Mouse (Mus musculus) gastrocnemius, adult 2 months (tissue): ENCODE results near the gene S100a3. TPM values are rescaled to one million over a fixed set of nuclear protein-coding genes. Genes with fewer than 3 reads are reported as not detected.

Source experiments
- DNase-seq: peaks from one replicate; pipeline ENCODE4 v3.0.0; 2022
- H3K27ac ChIP-seq: fragments of 200-600 bp; 2 replicates; pipeline ENCODE4 v1.8.1; 2022; ENCODE audit warnings: mild to moderate bottlenecking
- H3K4me3 ChIP-seq: fragments of 200-600 bp; 2 replicates; pipeline ENCODE4 v1.8.1; 2022; ENCODE audit warnings: mild to moderate bottlenecking, moderate library complexity
- CTCF ChIP-seq: fragments of 200-600 bp; IDR thresholded peaks from 2 replicates; pipeline ENCODE4 v1.8.1; 2022; ENCODE audit warnings: antibody characterized with exemption, mild to moderate bottlenecking, moderate library complexity
- intact Hi-C: fragments of 180-260 bp; cut with DNase I; formaldehyde crosslinking; loops from one replicate; pipeline ENCODE4 v1.15.1; 2025
- total RNA-seq, 2 experiments: library from RNA; stranded (reverse); gene quantifications; 2 replicates each; pipeline ENCODE4 v1.2.3; 2021

Gene S100a3
- total RNA-seq, 2 experiments from 2014 or later, result not detected

GRCm38 (mm10) chr3:90597736-90598135, 37.4 kb downstream of the S100a3 start:
- no peak for DNase-seq
- H3K27ac ChIP-seq, result peak overlapping the region; percentile 25; the same call in 1 of the 2 replicates
- intact Hi-C loops, result no loop called here
- no peak for TF ChIP-seq CTCF
- no peak overlapping the region for H3K4me3 ChIP-seq

DNA sequence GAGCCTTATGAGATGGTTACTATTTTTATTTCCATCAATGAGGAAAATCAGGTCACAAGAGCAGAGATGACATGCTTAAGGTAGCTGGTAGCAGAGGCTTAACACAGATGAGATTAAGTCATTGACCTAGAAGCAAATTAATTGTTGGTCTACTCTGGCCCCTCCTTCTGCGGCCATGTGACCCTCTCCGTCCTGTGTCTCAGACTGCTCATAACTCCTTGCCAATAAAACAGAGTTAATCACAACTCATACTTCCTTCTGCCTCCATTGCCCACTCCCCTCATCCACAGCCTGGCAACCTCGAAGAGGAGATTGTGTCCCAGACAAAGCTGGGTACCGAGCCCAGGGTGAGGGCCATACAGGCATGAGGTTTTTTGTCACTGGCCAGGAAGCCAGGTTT, 37.8 kb downstream of the S100a3 start:
- no peak for DNase-seq
- no peak for TF ChIP-seq CTCF
- intact Hi-C loops, result no loop called here
- Histone ChIP-seq H3K4me3 (no peak overlapping the region), H3K27ac (no peak overlapping the region)

DNA sequence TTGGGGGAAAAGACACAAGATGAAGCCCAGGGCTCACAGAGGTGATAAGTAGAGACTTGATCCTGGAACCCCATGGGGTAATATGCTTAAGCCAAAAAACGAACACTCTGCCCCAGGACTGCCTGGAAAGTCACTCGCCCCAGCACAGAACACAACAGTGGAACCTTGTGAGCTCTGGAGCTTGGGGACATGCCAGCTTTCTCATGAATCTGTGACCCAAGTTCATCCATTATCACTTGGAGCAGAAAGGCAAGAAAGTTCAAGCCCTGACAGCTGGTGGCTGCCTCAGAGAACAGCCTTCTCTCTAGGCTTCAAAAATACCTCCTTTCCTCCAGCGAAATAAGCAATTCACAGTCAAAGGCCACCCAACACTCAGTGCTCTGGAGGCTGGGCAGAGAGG, 39.0 kb downstream of the S100a3 start:
- intact Hi-C loops, result no loop called here
- no peak for DNase-seq
- TF ChIP-seq CTCF, result no peak
- Histone ChIP-seq H3K27ac (peak overlapping the region; percentile 72), H3K4me3 (no peak overlapping the region)

- no peak for TF ChIP-seq CTCF
- Histone ChIP-seq H3K27ac (peak overlapping the region; percentile 72), H3K4me3 (no peak overlapping the region)
- DNase-seq, result no peak
- intact Hi-C loops, result no loop called here
These were observed 39.7 kb downstream of the S100a3 start for GRCm38 (mm10) chr3:90600036-90600435.

DNA sequence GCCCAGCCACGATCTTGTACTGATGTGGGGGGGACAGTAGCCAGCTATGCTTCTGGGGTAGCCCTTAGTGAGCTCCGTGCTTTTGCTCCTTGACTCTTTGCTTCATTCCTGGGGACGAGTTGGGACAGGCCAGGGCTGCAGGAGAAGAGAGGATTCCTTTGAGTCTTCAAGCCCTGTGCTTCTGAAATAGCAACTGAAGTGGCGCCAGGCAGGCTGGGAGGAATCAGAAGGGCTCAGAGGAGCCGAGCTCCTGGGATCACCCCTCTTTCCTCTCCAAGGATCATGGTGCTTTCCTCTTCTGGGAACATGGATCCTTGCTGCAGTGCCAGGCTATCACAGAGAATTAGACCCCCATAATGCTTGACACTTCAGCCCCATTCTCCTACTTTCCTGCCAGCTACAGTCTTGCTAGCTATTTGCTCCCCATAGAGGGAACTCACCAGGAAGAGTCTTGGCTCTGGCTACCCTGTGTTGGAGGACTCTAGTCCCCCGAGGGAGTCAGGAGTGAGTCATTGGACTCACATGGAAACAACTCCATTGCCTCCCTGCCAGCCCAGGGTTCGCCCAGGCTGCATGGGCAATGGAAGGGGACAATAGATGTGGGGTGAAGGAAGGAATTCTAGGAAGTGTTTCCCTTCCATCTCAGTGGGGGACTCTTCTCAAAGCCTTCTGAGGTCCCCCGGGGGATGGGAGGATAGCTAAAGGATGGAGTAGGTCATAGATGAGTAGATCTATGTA, 40.2 kb downstream of the S100a3 start:
- peak; percentile 73 for DNase-seq
- no peak overlapping the region for H3K4me3 ChIP-seq
- intact Hi-C loops, result no loop called here
- TF ChIP-seq CTCF, result no peak
- peak overlapping the region; percentile 72 for H3K27ac ChIP-seq

DNA sequence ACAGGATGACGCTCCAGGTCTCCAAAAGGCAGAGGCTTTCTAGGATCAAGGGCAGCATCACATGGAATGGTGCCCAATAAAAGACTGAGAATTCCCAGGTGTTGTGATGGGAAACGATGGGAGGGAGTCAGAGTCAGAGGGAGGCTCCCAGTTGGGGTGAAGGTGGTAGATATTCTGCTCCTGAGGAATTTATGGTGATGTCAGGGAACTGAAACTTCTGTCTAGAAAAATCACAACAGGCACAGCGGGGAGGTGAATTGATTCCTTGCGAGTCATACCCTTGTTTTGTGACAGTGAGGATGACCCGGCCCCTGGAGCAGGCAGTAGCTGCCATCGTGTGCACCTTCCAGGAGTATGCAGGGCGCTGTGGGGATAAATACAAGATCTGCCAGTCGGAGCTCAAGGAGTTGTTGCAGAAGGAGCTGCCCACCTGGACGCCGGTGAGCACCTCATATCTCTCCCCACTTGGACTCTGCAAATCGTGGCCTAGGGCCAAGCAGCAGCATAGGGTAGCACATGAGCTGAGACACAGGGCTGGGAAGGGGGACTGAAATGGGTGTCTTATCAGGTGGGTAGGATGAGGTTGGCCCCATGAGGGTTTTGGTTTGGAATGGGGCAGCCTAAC, 41.2 kb downstream of the S100a3 start, which contains the start of gene Gm42674:
Gene Gm42674 (plus strand): TSS at position 419 of the 625 bp plus-strand sequence.
- H3K4me3 ChIP-seq, result no peak within 1 kb of the TSS
- peak within 1 kb of the TSS; percentile 84 for H3K27ac ChIP-seq
- no peak for TF ChIP-seq CTCF
- DNase-seq, result no peak
- intact Hi-C loops, result no loop called here

DNA sequence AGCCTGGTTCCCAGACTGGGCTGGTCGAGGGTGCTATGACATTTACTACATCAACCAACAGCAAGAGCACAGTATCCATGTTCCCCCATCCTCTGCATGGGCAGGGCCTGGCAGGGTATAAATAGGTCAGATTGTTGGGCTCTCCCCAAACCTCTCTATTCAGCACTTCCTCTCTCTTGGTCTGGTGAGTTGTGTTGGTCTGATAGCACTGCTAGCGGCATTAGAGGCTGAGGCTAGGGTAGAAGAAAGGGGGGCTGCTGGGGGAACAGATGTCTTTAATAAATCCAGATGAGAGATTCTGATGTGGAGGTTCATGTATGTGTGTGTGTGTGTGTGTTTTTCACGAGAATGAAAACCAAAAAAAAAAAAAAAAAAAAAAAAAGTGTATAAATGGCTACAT, 43.2 kb downstream of the S100a3 start, which contains the start of gene S100a4:
Gene S100a4 (plus strand): TSS at position 149 of the 400 bp plus-strand sequence.
- DNase-seq, result no peak
- TF ChIP-seq CTCF, result no peak
- intact Hi-C loops, result no loop called here
- Histone ChIP-seq H3K27ac (peak within 1 kb of the TSS; percentile 84), H3K4me3 (peak within 1 kb of the TSS; percentile 53)

GRCm38 (mm10) chr3:90604416-90604815, 44.0 kb downstream of the S100a3 start:
- Histone ChIP-seq H3K4me3 (peak overlapping the region; percentile 53), H3K27ac (peak overlapping the region; percentile 84)
- intact Hi-C loops, result no loop called here
- DNase-seq, result peak; percentile 90
- no peak for TF ChIP-seq CTCF

DNA sequence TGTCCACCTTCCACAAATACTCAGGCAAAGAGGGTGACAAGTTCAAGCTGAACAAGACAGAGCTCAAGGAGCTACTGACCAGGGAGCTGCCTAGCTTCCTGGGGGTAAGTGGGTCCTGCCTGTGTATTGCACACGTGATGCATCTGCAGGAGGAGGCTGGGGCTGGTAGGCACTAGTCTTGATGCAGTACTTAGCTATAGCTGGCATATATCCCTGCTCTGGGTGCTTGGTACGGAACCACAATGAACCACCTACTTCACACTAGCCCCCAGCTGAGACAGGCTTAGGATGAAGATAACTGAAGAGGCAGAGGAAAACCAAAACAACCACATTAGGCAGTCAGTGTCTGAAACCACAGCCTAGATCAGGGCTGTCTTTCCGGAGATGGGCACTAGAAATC, 44.7 kb downstream of the S100a3 start:
- no peak for DNase-seq
- Histone ChIP-seq H3K27ac (peak overlapping the region; percentile 84), H3K4me3 (peak overlapping the region; percentile 35)
- intact Hi-C loops, result no loop called here
- no peak for TF ChIP-seq CTCF

DNA sequence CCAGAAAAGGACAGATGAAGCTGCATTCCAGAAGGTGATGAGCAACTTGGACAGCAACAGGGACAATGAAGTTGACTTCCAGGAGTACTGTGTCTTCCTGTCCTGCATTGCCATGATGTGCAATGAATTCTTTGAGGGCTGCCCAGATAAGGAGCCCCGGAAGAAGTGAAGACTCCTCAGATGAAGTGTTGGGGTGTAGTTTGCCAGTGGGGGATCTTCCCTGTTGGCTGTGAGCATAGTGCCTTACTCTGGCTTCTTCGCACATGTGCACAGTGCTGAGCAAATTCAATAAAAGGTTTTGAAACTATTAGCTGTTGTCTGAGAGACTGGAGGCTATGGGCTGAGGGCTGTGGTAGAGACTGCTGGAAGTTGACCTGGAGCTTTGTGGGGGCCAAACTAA, 45.4 kb downstream of the S100a3 start:
- DNase-seq, result no peak
- TF ChIP-seq CTCF, result no peak
- H3K27ac ChIP-seq, result peak overlapping the region; percentile 84
- intact Hi-C loops, result no loop called here
- H3K4me3 ChIP-seq, result 0 out of 2 replicates have a peak overlapping the region, but pooled peaks have one; percentile 2

GRCm38 (mm10) chr3:90606185-90606584, 45.8 kb downstream of the S100a3 start:
- intact Hi-C loops, result no loop called here
- TF ChIP-seq CTCF, result no peak
- Histone ChIP-seq H3K4me3 (0 out of 2 replicates have a peak overlapping the region, but pooled peaks have one; percentile 2), H3K27ac (peak overlapping the region; percentile 84)
- peak; percentile 65 for DNase-seq

- TF ChIP-seq CTCF, result no peak
- peak overlapping the region; percentile 84 for H3K27ac ChIP-seq
- no peak for DNase-seq
- no peak overlapping the region for H3K4me3 ChIP-seq
- intact Hi-C loops, result no loop called here
These were observed 47.0 kb downstream of the S100a3 start for GRCm38 (mm10) chr3:90607361-90607760.

- intact Hi-C loops, result no loop called here
- TF ChIP-seq CTCF, result no peak
- H3K4me3 ChIP-seq, result no peak within 1 kb of the TSS
- DNase-seq, result no peak
- H3K27ac ChIP-seq, result peak within 1 kb of the TSS; percentile 84
These were observed 47.8 kb downstream of the S100a3 start, which contains the start of gene S100a5 for GRCm38 (mm10) chr3:90608223-90608622. Gene S100a5 (plus strand): TSS chr3:90608523.
